Mouse (Mus musculus) liver, postnatal 0 days (tissue): ENCODE results near the gene Hccs.

Experiments
- CTCF ChIP-seq: sonication (generic); IDR thresholded peaks from 2 replicates; pipeline ENCODE4 v1.5.1; 2016; ENCODE audit warnings: antibody characterized with exemption, low read depth
- EP300 ChIP-seq: IDR thresholded peaks from 2 replicates; pipeline ENCODE4 v1.6.1; 2016; ENCODE audit warnings: antibody characterized with exemption, low read depth, mild to moderate bottlenecking

DNA sequence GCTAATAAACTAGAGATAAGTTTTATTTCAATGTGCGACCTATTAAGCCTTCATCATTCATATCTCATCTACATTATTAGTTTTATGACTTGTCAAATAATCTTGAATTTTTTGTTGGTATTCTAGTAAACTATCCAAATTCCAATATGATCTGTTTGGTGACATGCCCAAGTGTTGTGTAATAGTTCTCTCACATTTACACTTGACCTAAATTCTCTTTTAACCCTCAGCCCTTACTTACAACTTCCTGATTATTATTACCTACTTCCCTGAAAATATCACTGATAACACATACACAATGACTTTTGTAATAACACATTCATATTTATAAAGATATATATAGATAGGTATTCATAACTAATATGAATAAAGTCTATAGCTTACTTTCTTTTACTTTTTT, 64.3 kb downstream of the Hccs start:
- TF ChIP-seq CTCF (no peak), EP300 (no peak)
